ENCODE assay signal across 10 mouse cellular contexts in the genomic region with DNA sequence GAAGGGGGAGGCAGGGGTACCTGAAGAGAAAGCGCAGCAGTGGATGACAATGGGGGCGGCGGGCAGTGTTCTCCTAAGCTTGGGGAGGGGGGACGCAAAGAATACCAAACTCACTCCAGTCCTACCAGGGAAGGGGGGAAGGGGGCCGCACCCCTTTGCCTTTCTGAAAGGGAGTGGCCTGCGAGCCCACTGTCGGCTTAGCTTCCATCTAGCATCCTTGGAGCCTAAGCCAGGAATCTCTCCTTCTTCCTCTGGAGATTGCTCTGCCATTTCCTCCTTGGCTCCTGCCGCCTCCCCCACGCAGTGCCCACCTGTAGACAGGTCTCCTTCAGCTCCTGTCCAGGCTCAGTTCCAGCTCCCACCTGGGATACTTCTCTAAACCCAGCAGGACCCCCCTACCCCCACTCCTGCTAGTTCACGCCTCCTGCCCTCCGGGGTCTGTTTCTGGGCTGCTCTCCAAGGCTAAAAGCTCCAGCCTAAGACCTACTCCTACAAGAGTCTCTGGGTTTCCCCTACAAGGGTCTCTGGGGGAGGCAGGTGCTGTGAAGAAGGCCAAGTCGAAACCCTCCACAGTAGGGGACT. TPM values are rescaled to one million over a fixed set of nuclear protein-coding genes. Genes with fewer than 3 reads are reported as not detected.
A peak's percentile ranks its signal among the peaks of the same experiment; 100 is the strongest.
DNase-seq lines count a peak whose midpoint lies in the region; ATAC-seq and TF ChIP-seq lines count a peak whose summit lies in the region.
"Had no signal": no experiment of that assay in that cellular context is flagged by ENCODE, and none has a peak within 500 bp of the region (broad histone marks: within the 10 kb centered on the region; RNA-seq: fewer than 3 reads in every experiment).

No protein-coding gene starts in this region.

- peak overlapping the region; percentile 86 for H3K4me2 ChIP-seq in lung, embryonic 14.5 days
- H3K4me2 ChIP-seq in embryonic facial prominence, embryonic 12.5 days (replicated peaks) = peak overlapping the region; percentile 97
- H3K4me2 ChIP-seq in hindbrain, postnatal 0 days (ENCODE audit: low read depth, low read length) = peak overlapping the region; percentile 74
- peak overlapping the region; percentile 71 for H3K4me2 ChIP-seq in neural tube, embryonic 13.5 days

- peak overlapping the region; percentile 60 for H3K4me3 ChIP-seq in lung, embryonic 14.5 days (ENCODE audit: low read depth, low read length)
- H3K4me3 ChIP-seq in embryonic facial prominence, embryonic 12.5 days = peak overlapping the region; percentile 63
- peak overlapping the region; percentile 73 for H3K4me3 ChIP-seq in hindbrain, postnatal 0 days (ENCODE audit: low read length)
- peak overlapping the region; percentile 72 for H3K4me3 ChIP-seq in neural tube, embryonic 13.5 days

- DNase-seq in lung, embryonic 14.5 days = no peak
- DNase-seq in lung, postnatal 14 days = no peak
- no peak for DNase-seq in hindbrain, postnatal 0 days (ENCODE audit: low spot score)
- DNase-seq in left cerebral cortex, adult 11 months (ENCODE audit: low spot score) = no peak
- no peak for DNase-seq in MN1 (ENCODE audit: low spot score)
- no peak for DNase-seq in kidney, postnatal 36 days
- DNase-seq: right cerebral cortex, postnatal 14 days had no signal

- 11% methylated on average over 11 of the region's 12 CpGs for WGBS in lung, embryonic 14.5 days
- WGBS in embryonic facial prominence, embryonic 12.5 days = 14% methylated on average over 12 of the region's 12 CpGs
- 18% methylated on average over 10 of the region's 12 CpGs for WGBS in hindbrain, postnatal 0 days
- 20% methylated on average over 12 of the region's 12 CpGs for WGBS in neural tube, embryonic 13.5 days

- H3K4me1 ChIP-seq in lung, embryonic 14.5 days (ENCODE audit: insufficient read depth) = peaks cover 4% of the 10 kb centered on the region; the same call in 1 of the 2 replicates
- peaks cover 11% of the 10 kb centered on the region for H3K4me1 ChIP-seq in embryonic facial prominence, embryonic 12.5 days
- peaks cover 23% of the 10 kb centered on the region for H3K4me1 ChIP-seq in hindbrain, postnatal 0 days (ENCODE audit: insufficient read depth, low read length)
- H3K4me1 ChIP-seq in neural tube, embryonic 13.5 days (replicated peaks) = peaks cover 51% of the 10 kb centered on the region

- ATAC-seq in lung, embryonic 14.5 days (ENCODE audit: insufficient read depth) = no peak
- ATAC-seq in embryonic facial prominence, embryonic 12.5 days (ENCODE audit: insufficient number of reproducible peaks, insufficient read depth, low FRiP score, low TSS enrichment) = no peak
- no peak for ATAC-seq in hindbrain, postnatal 0 days
- ATAC-seq in neural tube, embryonic 13.5 days (ENCODE audit: low read depth) = no peak

- no peaks in the 10 kb centered on the region for H3K9me3 ChIP-seq in lung, embryonic 14.5 days (ENCODE audit: low read depth, low read length)
- H3K9me3 ChIP-seq in embryonic facial prominence, embryonic 12.5 days = no peaks in the 10 kb centered on the region
- no peaks in the 10 kb centered on the region for H3K9me3 ChIP-seq in hindbrain, postnatal 0 days (ENCODE audit: low read length)
- H3K9me3 ChIP-seq in neural tube, embryonic 13.5 days = no peaks in the 10 kb centered on the region

- H3K36me3 ChIP-seq in lung, embryonic 14.5 days (ENCODE audit: insufficient read depth) = no peaks in the 10 kb centered on the region
- no peaks in the 10 kb centered on the region for H3K36me3 ChIP-seq in embryonic facial prominence, embryonic 12.5 days
- no peaks in the 10 kb centered on the region for H3K36me3 ChIP-seq in hindbrain, postnatal 0 days (ENCODE audit: insufficient read depth, low read length)
- H3K36me3 ChIP-seq in neural tube, embryonic 13.5 days = no peaks in the 10 kb centered on the region

- no peak overlapping the region; the same call in 1 of the 2 replicates for H3K9ac ChIP-seq in lung, embryonic 14.5 days
- no peak overlapping the region; the same call in 1 of the 2 replicates for H3K9ac ChIP-seq in embryonic facial prominence, embryonic 12.5 days
- peak overlapping the region; percentile 81 for H3K9ac ChIP-seq in hindbrain, postnatal 0 days (replicated peaks; ENCODE audit: low read length)
- peak overlapping the region; percentile 87 for H3K9ac ChIP-seq in neural tube, embryonic 13.5 days
- H3K9ac ChIP-seq: liver, embryonic 14.5 days had no signal

- no peak for TF ChIP-seq CTCF in lung, embryonic 14.5 days (IDR thresholded peaks at IDR 0.05; ENCODE audit: low read depth)
- TF ChIP-seq CTCF in hindbrain, postnatal 0 days (IDR thresholded peaks at IDR 0.05; ENCODE audit: low read depth) = no peak

- H3K27ac ChIP-seq in lung, embryonic 14.5 days (ENCODE audit: low read depth) = no peak overlapping the region
- no peak overlapping the region for H3K27ac ChIP-seq in embryonic facial prominence, embryonic 12.5 days
- H3K27ac ChIP-seq in hindbrain, postnatal 0 days = no peak overlapping the region
- H3K27ac ChIP-seq in neural tube, embryonic 13.5 days (replicated peaks) = 0 out of 2 replicates have a peak overlapping the region, but pooled peaks have one; percentile 71
- H3K27ac ChIP-seq: liver, embryonic 14.5 days had no signal

- peaks cover 19% of the 10 kb centered on the region for H3K27me3 ChIP-seq in lung, embryonic 14.5 days (ENCODE audit: insufficient read depth, low read length)
- peaks cover 47% of the 10 kb centered on the region for H3K27me3 ChIP-seq in embryonic facial prominence, embryonic 12.5 days
- no peaks in the 10 kb centered on the region for H3K27me3 ChIP-seq in hindbrain, postnatal 0 days (ENCODE audit: insufficient read depth, low read length)
- peaks cover 34% of the 10 kb centered on the region for H3K27me3 ChIP-seq in neural tube, embryonic 13.5 days

RNA-seq across cellular contexts. Expression of a gene that starts 1.3 kb away (rescaled TPM):
- 3.3 and 4.7 TPM in 2 replicates for polyA plus RNA-seq in lung, embryonic 14.5 days (2014; fragmentation: Nextera tagmentation; extraction: Ambion mirVana)
- polyA plus RNA-seq in embryonic facial prominence, embryonic 12.5 days (2016; fragmentation: Nextera tagmentation; extraction: Ambion mirVana) = 0.71 and 2.1 TPM in 2 replicates
- total RNA-seq in hindbrain, postnatal 0 days (2014; rRNA removed) = 93.4 and 114 TPM in 2 replicates
- 11.9 and 17.4 TPM in 2 replicates for polyA plus RNA-seq in hindbrain, postnatal 0 days (2015; fragmentation: Nextera tagmentation; extraction: Ambion mirVana)
- 9.6 and 10.7 TPM in 2 replicates for polyA plus RNA-seq in neural tube, embryonic 13.5 days (2015; fragmentation: Nextera tagmentation; extraction: Ambion mirVana)

Comparison
In these comparisons a context has a peak if more than half of its experiments do, and no peak if none do; other contexts are left out.
1. H3K9ac ChIP-seq: peak in hindbrain, postnatal 0 days (single experiment) and neural tube, embryonic 13.5 days (single experiment); none in lung, embryonic 14.5 days (single experiment) and embryonic facial prominence, embryonic 12.5 days (single experiment).
2. Peak in every context shown above with its lines, with median percentiles within 50 percentile points of each other: H3K4me2 ChIP-seq and H3K4me3 ChIP-seq.